Mouse (Mus musculus) MEL-GATA-1-ER (cell line): ENCODE data around the gene Rapgef1.

Source experiments
- DNase-seq: peaks from one replicate; pipeline ENCODE4 v3.0.0-alpha.2; 2012; ENCODE audit warnings: low read depth; ENCODE audit errors: extremely low read depth

Rapgef1 gene

DNA sequence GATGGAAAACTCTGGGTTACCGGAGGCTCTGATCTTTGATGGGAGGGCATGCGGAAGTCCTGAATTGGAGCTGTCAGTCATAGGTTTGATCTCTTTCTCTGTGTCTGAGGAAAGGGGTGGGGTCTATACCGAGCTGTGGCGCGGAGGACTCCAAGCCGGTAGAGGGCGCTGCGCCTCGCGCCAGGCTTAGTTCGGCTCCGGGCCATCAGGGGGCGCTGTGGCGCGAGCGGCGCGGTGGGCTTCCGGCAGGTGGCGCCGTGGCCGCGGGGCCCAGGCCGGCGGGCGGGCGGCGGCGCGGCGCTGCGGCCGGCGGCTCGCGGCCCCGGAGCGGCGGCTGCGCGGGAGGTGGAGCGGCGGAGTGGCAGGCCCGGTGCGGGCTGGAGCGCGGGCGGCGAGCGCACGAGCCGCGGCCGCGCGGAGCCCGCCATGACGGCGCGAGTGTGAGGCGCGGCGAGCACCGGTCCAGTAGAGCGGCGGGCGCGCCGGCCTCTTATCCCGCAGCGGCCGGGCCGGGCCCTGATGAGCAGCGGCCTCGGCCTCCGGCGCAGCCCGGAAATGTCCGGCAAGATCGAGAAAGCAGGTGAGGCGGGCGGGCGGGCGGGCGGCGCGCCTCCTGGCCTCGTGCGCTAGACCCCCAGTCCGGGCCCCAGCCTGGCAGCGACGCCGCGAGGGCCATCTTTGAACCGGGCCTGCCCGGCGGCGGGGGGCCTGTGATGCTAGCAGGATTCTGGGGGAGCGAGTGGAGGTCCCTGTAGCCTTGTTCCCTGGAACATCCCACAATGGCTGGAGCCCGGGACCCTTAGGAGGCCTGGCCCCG, at the start of gene Rapgef1:
Gene Rapgef1 (plus strand): TSS at position 237 of the 817 bp plus-strand sequence.
- DNase-seq, result peak; percentile 69

DNA sequence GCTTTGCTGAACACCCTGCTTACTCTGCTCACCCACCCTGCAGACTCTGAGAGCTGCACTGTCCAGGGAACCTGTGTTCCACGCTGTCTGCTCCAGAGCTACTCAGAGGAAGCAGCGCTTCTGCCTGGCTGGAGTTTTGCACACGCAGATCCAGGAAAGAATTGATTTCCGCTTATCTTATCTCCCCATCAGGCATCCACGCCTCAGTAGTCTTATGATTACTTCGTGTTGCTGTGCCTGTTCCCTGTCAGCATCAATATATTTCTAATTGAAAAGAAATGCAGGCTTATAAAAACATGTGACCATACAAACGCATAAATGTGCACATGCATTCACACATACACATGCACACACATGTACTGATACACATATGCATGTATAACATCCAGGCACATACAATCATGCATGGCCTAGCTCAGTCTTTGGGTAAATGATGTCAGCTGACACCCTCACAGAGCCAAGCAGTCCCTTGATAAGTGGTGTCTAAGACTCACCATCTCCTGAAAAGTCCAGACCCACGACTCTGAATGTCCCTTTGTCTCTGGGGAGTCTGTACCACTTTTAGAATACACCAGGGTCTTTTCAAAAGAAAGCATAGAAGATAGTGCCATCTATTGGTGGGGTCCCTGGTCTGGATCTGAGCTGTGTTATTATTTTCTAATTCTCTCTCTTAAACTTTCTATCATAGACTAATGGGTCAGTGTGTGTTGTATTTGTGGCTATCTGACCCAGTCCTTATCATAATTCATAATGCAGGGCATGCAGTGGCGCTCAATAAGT, 47.4 kb upstream of the Rapgef1 start:
- DNase-seq, result no peak

DNA sequence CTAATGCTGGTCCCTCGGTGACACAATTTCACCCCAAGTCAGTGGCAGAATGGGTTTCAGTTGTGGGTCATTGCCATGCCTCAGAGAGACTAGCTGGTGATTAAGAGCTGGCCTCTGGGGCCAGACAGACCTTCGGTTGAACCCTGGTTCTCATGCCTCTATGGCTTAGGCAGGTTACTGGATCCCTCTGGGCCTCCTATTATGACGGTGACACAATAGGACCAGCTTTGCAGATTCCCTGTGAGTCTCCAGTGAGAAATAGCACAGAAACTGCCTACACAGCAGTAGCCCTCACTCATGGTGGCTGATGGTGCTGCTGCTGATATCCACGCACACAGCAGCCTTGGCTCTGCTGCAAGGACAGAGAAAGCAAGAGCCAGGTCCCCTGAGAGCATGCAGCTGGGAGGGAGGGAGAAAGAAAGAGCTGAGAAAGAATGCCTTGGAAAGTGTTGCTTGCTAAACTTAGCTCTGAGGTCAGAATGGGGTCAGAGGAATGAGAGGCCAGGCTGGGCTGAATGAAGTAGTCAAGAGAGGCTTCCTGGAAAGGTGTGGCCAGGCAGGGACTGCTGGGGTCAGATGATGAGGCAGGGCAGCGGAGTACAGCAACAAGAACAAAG, 46.6 kb upstream of the Rapgef1 start:
- DNase-seq, result no peak

DNA sequence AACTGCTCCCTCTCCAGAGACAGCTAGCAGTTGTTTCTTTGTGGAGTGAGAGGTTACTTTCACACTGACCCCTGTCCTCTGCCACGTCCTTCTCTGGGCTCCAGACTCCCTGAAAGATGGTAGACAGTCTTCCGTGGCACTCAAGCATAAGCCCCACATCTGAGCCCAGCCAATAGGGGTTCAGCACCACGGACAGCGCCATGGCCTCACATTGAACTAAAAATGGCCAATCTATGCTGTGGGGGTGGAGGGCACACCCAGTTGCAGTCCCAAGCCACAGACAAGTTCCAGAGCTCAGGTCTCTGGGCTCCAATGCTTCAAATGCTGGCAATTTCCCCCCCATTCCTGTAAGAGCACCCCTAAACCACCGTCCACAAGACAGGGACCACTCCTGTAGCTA, 45.9 kb upstream of the Rapgef1 start:
- peak; percentile 27 for DNase-seq

DNA sequence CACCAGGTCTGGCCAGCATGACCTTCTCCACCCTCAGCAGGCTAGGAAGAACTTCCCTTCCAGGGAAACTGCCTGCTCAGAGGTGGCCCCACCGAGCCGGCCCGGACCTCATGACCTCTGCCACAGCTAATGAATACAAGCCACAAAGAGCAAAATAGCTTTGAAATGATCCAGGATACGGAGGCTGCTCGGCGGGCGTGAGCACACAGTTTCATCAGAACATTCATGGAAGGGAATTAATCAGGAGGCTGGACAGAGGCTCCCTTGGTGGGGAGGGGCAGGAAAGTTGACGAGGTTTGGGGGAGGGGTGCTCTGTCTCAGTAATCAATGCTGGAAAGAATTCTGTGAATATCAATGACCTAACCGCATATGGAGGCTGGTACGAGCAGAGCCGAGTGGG, 45.3 kb upstream of the Rapgef1 start:
- DNase-seq, result no peak

DNA sequence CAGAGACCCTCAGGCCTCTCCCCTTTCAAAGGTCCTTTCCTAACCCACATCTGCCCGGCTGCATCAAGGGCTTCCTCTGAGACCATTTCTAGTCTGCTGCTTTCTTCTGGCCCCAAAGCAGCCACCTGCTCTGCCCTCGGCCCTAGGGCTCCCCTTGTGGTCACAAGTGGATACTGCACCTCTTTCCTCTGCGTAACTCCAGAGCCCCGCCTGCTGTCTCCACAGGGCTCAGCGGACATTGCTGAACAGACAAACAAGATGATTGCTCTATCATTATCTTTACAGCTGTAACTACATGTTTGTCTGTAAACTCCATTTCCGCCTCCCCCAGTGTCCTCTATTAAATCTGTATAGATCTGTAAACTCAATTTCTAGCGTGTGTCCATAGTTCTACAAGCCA, 37.1 kb upstream of the Rapgef1 start:
- DNase-seq, result peak; percentile 39

DNA sequence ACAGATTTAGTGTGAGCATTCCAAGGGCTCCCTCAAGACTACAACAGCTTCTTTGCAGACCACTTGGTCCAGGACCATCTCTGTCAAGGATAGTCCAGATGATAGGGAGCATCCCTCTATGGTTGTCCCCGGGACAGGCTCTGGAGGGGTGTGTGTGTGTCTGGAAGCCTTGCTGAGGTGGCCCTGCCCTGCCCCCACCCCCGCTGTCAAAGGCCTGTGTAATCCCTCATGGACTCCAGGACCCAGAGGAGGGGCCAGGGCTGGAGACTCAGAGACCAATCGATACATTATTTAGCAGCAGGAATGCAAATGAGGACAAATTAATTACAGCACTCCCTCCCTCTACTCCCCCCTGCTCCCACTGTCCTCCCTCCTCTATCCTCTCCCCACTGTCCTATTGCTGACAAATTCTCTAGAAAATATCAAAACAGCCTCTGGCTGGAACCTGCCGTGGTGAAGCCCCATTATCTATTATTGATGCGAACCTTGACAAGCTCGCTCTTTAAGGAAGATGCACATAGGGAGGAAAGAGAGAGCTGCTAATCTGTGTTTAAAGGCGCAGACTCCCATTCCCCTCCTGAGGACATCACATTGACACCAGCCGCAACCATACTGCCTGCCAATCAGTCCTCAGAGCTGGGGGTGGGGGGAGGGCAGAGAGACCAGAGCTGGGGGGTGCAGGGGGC, 33.4 kb upstream of the Rapgef1 start:
- DNase-seq, result no peak

DNA sequence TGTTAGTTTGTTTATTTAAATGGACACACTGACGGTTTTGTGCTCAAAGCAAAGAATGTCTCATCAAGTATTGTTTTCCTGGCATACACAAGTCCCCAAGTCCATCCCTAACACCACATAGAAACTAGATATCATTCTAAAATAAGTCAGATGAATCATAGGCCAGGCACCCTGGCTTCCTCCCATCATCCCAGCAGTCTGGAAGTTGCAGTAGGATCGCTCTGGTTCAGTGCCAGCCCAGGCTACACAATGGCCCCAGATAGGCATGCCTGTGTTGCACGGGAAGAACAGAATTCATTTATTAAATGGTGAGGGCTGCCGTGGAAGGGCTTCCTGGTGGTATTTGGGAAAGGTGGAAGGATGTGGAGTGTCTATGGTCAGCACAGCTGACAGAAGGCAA, 31.5 kb upstream of the Rapgef1 start:
- DNase-seq, result no peak

DNA sequence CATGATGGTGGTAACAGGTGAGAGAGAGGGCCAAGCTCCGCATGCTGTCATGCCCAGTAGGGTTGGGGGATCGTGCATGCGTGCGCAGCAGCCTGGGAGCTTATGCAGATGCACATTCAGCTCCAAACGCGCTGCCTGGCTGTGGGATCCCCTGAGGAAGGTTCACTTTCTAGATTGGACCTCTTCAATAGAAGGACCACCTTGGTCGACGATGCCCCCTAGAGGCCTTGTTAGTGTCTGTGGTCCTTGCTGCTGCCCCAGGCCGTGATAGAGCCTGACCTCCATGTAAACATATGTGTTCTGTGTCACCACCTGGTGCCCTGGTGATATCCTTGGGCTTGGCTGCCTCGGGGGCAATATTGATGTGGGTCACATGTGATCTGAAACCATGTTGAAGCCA, 30.3 kb upstream of the Rapgef1 start:
- no peak for DNase-seq

DNA sequence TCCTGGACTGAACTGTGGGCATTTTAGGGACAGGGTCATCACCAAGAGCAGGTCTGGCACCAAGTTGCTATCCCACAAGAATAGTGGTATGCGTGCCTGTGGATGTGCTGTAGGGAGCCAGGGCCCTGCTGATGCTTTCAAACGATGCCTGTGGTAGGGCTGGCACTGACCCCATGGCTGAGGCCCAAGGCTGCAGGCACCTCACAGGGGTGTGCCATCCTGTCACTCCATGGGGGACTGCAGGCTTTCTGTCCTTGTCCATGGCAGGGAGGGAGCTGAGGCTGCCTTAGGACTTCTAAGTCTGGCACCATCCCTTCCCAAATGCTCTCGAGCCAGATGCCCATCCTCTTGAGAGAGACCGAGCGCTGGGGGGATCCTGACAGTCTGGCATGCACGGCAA, 27.9 kb upstream of the Rapgef1 start:
- no peak for DNase-seq

DNA sequence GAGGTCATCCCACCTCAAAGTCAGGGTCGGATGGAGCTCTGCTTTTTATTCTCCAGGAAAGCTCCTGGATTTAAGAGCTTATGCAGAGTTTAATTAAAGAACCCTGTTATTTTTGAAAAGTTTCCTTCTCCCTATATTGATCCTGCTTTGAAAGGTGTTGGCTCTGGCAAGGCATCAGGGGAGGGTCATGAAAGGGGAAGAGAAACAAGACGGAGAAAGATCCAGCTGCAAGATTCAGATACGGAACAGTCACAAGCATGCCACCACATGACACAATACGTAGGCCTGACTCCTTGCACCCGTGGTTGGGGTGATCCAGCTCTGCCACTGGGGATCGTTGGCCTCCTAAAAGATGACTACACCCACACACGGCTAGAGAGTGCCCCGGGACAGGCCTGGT, 27.0 kb upstream of the Rapgef1 start:
- no peak for DNase-seq

DNA sequence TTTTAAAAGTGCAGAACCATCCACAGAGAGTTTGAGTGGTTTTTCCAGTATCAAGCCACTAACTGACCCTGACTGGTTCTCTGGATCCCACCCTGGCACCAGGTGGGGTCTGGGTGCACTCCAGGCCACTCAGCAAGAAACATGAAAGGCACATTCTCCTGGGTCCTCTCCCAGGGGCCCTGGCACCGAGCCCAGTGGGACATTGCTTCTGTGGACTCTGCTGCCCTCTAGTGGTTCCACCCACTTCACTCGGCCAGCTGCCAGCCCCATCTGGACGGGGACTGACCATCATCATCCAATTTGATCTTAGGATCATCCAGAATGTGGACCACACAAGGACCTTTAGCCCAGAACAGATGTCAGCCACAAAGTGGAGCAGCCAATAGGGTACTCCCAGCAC, 15.6 kb upstream of the Rapgef1 start:
- no peak for DNase-seq

DNA sequence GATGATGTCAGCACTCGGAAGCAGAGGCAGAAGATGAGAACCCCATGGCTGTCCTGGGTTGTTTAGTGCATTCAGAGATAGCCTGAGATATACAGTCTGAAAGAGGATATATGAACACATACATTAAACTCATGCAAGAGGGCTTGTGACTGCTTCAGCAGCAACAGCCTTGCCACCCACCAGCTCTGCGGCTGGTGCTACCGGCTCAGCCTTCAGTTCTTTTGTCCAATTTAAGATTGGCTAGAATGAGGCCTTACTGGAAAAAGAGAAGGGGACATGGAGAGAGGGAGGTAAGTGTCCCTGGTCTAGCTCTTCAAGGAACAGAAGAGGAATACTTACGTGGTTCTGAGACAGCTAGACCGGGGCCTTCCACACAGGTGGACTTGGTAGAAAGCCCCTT, 13.9 kb upstream of the Rapgef1 start:
- DNase-seq, result no peak

DNA sequence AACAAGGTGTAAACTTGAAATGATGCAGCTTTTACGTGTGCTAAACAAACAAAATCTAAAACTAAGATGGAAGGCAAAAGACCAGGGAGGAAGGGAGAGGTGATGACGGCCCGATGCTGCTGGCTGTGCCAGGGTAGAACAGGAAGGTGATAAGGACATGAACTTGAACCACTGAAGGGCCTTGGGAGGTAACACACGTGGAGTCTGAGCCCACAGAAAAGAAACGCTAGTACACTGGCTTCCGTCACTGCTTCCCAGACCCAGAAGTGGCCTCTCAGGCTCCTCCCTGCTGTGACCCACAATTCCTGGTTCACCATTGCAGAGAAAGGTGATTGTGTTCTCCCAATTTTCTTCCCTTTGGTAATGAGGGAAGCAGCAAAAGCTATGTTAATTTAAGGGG, 13.1 kb upstream of the Rapgef1 start:
- DNase-seq, result no peak

DNA sequence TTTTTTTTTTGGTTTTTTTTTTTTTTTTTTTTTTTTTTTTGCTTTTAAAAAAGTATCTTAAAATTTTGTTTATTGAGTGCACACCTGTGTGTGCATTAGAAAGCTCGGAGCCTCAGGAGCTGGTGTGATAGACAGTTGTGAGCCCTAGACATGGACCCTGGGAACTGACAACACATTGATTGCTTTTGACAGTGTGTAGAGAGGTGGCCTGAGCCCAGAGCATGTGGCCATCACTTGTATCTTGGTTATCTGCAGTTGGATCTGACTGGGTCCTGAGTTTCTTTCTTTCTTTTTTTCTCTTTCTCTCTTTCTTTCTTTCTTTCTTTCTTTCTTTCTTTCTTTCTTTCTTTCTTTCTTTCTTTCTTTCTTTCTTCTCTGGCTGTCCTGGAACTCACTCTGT, 2.2 kb upstream of the Rapgef1 start:
- DNase-seq, result no peak

DNA sequence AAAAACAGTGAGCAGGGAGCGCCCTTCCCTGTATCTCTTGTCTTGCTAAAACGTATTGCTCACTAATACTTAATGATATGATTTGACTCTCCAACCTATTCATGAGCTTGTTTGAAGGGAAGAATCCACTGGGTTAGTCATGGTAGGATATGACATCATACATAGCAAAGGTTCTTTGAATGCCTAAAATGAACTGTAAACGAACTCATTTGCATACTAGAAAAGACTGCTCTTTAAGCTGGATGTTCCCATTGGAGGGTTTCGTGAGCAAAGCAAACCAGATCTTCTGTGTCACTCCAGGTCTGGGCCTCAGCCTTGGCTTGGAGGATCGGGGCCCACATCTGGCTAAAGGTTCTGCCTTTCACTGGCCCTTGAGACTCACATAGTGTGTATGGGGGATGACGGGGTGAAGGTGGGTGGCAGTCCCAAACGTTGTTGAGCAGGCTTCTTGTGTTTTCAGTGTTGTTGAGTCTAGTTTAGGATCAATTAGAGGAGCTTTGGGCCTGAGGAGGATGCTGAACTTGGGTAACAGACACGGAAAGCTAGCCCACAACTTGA, 515 bp upstream of the Rapgef1 start:
- DNase-seq, result no peak

DNA sequence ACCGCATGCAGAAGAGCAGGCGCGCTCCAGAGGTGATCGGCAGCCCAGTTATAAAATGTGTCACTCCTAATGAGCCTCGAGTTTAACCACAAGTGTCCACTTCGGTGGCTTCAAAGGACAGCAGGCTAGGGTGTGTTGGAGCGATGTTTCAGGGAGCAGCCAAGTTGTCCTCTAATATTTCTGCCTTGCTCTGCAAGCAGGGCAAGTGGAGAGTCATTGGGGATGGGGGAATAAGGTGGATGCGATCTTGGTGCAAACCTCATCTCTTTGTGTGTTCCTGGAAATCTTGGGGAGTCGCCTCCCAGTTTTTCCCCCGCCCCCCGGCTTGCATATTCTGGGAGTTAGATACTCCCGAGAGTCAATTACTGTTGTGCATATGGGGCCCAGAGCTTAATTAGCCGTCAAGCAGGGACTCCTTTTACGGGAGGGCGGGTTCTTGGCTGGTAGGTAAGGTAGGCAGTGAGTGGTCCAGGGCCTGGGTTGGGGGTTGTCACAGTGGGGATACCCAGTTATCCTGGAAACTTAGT, 844 bp downstream of the Rapgef1 start:
- no peak for DNase-seq

DNA sequence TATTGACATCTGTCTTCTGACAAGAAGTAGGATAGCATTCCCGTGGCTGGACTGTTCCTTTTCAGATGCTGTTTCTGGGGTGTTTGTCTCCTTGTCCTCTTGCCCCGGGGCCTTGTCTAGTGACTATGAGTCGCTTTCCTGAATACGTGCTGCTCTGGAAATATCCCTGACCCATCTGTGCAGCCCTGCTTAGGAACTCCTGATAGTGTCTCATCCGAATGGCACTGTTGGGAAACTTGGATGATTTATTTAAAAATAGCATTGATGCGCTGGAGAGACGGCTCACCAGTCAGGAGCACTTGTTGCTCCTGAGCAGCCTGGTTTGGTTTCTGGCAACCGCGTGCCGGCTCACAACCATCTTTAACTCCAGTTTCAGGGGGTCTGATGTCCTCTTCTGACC, 1.6 kb downstream of the Rapgef1 start:
- DNase-seq, result no peak

DNA sequence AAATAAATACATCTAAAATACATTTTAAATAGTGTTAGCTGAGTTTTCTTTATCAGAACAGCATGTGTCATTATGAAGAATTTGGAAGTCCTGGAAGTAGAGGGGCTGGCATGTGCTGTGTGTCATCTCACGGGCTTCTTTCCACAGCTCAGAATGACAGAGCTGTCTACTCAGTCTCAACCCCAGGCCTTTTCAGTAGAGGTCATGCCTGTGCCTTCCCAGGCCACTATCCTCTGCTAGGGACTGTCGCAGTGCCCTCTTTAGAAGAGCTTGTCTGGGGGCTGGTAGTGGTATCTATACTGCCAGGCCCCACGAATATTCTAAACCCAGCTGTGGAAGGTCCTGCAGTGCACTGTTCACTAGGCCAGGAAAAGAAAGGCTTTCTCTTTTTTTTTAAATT, 2.1 kb downstream of the Rapgef1 start:
- DNase-seq, result no peak

DNA sequence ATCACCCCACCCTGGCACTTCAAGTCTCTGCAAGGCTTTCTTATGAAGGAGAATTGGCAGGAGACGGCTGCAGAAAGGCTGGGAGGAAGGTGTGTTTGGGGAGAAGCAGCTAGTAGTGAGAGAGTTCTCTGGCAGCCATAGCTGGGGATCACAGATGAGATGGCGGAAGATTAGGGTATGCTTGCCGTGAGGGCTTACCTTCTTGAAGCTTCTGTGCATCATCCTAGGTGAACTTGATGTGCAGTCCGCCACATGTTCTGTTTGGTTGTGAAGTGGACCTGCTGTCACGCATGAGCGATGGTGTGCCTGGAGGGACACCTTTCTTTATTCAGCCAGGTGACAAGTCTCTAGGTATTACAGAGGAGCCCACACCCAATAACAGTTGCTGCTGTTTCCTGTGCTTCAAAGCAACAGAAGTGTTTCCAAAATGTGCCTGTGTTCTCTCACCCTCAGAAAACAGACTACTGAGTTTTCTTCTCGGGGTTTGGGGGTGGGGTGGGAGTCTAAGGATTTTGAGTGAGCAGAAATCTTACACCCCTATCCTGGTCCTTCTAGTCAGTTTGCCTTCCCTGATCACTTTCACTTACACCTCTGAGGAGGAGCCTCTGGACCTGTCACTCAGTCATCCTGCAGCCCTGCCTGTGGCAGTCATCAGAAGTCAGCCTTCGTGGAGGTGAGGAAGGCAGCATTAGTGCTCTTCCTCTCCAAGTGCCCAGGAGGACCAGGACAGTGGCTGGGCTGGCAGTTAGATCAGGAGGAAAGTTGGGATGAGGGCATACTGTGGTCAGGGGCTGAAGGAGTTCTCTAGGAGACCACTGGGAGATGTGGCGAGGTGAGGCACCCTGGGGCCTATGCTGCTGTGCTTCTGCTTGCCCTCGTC, 2.8 kb downstream of the Rapgef1 start:
- DNase-seq, result no peak
